Mouse (Mus musculus) neural tube, postnatal 0 days (tissue): Measurements from ENCODE around the gene Gm3238. TPM values are rescaled to one million over a fixed set of nuclear protein-coding genes. Genes with fewer than 3 reads are reported as not detected.

Source experiments
- polyA plus RNA-seq: library from polyadenylated mRNA; unstranded; fragments of >200 nt; fragmentation: Nextera tagmentation; extraction: Ambion mirVana; gene quantifications from 2 replicates; pipeline ENCODE4 v1.2.1, GENCODE M21; 2015

Gene Gm3238
- not detected in 2 replicates for polyA plus RNA-seq

DNA sequence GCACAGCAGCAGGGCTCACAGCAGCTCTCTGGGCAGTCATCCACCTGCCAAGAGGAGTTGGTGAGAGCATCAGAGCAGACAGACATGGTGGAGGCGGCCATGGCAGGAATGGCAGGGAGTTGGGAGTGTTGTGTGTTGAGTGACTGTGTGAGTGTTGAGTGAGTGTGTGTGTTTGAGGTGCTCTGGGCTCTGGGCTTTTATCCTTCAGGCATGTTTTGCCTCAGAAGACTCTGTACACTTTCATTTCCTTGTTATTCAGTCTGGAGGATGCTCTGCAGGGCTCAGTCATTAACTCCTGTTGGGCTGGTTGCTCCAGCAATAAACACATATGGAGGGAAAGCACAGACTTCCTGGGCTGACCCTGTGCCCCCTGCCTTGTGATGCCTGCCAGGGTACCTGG is at the start of gene Gm3238:
Gene Gm3238, minus strand, starts transcription at position 101 of the 400 bp plus-strand sequence.

GRCm38 (mm10) chr10:77814382-77814781 is 43.3 kb upstream of the Gm3238 start, which contains the start of gene Gm2696:
Gm2696 (plus strand) TSS chr10:77814682.

DNA sequence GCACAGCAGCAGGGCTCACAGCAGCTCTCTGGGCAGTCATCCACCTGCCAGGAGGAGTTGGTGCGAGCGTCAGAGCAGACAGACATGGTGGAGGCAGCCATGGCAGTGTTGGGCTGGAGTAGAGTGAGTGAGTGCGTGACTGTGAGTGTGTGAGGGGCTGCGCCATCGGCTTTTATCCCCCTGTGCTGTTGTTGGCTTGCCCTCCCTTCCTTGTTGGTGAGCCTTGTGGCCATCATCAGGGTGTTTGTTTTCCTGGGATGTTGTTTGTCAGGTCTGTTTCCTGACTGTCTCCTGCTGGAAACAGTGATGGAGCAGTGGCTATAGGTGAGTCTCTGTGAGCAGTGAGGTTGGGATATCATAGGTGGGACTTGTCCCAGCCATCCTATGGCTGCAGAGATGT is 40.6 kb upstream of the Gm3238 start, which contains the start of gene Gm9507:
Gene Gm9507, minus strand, starts transcription at position 101 of the 400 bp plus-strand sequence.

DNA sequence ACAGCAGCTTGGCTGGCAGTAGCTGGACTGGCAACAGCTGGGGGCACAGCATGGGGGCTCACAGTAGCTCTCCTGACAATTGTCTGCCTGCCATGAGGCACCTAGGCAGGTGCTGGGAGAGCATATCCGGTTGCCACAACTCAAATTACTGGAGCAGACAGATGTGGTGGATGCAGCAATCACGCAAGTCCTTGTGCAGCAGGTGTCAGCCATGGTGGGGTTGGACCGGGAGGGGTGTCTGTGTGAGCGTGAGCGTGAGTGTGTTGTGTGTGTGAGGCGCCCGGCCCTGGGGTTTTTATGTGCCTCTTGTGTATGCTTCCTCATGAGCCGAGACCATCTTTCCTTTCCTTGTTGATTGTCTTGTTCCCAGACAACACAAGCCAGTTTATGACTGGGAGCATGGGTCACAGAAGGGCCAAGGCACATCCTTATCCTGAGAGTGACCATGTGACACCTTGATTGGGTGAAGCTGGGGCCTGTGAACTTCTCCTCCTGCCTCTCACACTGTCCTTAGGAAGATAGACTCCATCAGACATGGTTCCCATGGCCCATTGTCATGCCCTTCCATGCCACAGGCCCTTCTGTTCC is 27.9 kb upstream of the Gm3238 start, which contains the start of gene Gm19668:
Gene Gm19668, minus strand, starts transcription at position 213 of the 588 bp plus-strand sequence.

GRCm38 (mm10) chr10:77794976-77795375 is 23.9 kb upstream of the Gm3238 start, which contains the start of gene Gm9639:
Gm9639 (minus strand) TSS chr10:77795076.

DNA sequence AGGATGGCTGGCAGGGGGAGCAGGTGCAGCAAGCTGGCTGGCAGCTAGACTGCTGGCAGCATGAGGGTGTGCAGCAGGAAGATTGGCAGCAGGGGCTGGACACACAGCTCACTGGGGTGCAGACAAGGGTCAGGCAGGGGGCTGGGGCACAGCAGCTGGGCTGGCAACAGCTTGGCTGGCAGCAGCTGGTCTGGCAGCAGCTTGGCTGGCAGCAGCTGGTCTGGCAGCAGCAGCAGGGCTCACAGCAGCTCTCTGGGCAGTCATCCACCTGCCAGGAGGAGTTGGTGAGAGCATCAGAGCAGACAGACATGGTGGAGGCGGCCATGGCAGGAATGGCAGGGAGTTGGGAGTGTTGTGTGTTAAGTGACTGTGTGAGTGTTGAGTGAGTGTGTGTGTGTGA is 16.8 kb upstream of the Gm3238 start, which contains the start of gene Gm7137:
Gene Gm7137, minus strand, starts transcription at position 325 of the 400 bp plus-strand sequence.

GRCm38 (mm10) chr10:77782442-77782841 is 11.3 kb upstream of the Gm3238 start, which contains the start of gene Gm3250:
Gm3250 (minus strand) TSS chr10:77782542.

DNA sequence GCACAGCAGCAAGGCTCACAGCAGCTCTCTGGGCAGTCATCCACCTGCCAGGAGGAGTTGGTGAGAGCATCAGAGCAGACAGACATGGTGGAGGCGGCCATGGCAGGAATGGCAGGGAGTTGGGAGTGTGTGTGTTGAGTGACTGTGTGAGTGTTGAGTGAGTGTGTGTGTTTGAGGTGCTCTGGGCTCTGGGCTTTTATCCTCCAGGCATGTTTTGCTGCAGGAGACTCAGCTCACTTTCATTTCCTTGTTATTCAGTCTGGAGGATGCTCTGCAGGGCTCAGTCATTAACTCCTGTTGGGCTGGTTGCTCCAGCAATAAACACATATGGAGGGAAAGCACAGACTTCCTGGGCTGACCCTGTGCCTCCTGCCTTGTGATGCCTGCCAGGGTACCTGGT is 5.7 kb upstream of the Gm3238 start, which contains the start of gene Gm7138:
Gene Gm7138, minus strand, starts transcription at position 101 of the 400 bp plus-strand sequence.

GRCm38 (mm10) chr10:77759582-77759981 is 11.5 kb downstream of the Gm3238 start, which contains the start of gene Gm3233:
Gm3233 (minus strand) TSS chr10:77759682.

DNA sequence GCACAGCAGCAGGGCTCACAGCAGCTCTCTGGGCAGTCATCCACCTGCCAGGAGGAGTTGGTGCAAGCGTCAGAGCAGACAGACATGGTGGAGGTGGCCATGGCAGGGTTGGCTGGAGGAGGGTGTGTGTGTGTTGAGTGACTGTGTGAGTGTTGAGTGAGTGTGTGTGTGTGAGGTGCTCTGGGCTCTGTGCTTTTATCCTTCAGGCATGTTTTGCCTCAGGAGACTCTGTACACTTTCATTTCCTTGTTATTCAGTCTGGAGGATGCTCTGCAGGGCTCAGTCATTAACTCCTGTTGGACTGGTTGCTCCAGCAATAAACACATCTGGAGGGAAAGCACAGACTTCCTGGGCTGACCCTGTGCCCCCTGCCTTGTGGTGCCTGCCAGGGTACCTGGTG is 19.9 kb downstream of the Gm3238 start, which contains the start of gene Gm9736:
Gene Gm9736, minus strand, starts transcription at position 101 of the 400 bp plus-strand sequence.

GRCm38 (mm10) chr10:77741924-77742688 is 29.0 kb downstream of the Gm3238 start, which contains the start of gene Gm18596:
Gm18596 (minus strand) TSS chr10:77742638.

DNA sequence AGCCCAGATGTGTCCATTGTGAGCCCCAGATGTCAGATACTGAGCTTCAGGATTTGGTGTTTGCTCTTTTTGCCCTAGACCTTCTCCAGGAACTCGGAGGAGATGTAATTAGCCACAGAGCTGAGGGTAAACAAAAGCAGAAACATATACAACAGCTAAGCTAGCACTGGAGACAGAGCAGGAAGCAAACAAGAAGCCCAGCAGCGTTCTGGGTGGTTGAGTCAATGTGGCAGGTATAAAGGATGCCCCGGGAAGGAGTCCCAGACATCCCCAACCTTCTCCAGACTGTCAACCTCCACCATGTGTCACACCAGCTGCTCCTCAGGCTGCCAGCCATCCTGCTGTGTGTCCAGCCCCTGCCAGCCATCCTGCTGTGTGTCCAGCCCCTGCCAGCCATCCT is 44.9 kb downstream of the Gm3238 start, which contains the start of gene Gm10100:
Gene Gm10100, plus strand, starts transcription at position 301 of the 400 bp plus-strand sequence.

Other genes starting within 250 kb of the Gm3238 start
- 1.5 and 1.6 TPM in 2 replicates for gene Itgb2, start 241.1 kb downstream of the Gm3238 start, polyA plus RNA-seq
- gene Pttg1ip, start 189.6 kb downstream of the Gm3238 start, polyA plus RNA-seq = 87.6 and 92.6 TPM in 2 replicates
- 276 and 292 TPM in 2 replicates for gene Sumo3, start 165.2 kb downstream of the Gm3238 start, polyA plus RNA-seq
- gene Gm49325, start 165.1 kb downstream of the Gm3238 start, polyA plus RNA-seq = 1.7 and 3.1 TPM in 2 replicates
- 53.8 and 60.5 TPM in 2 replicates for gene Ube2g2, start 149.1 kb downstream of the Gm3238 start, polyA plus RNA-seq
- 2.4 and 2.6 TPM in 2 replicates for gene Tspear, start 84.8 kb downstream of the Gm3238 start, polyA plus RNA-seq
- not detected in 2 replicates for gene Gm19402, start 80.6 kb downstream of the Gm3238 start, polyA plus RNA-seq
- not detected in 2 replicates for gene Gm9508, start 74.1 kb downstream of the Gm3238 start, polyA plus RNA-seq
- gene Gm10272, start 64.7 kb downstream of the Gm3238 start, polyA plus RNA-seq = not detected in 2 replicates
- gene Gm10024, start 59.9 kb downstream of the Gm3238 start, polyA plus RNA-seq = not detected in 2 replicates
- not detected in 2 replicates for gene Gm10142, start 55.5 kb downstream of the Gm3238 start, polyA plus RNA-seq
- not detected in 2 replicates for gene Krtap12-1, start 50.7 kb downstream of the Gm3238 start, polyA plus RNA-seq
- gene Gm10100, start 44.8 kb downstream of the Gm3238 start, polyA plus RNA-seq = not detected in 2 replicates
- gene Gm18596, start 28.7 kb downstream of the Gm3238 start, polyA plus RNA-seq = not detected in 2 replicates
- not detected in 2 replicates for gene Gm9736, start 20.0 kb downstream of the Gm3238 start, polyA plus RNA-seq
- gene Gm3233, start 11.6 kb downstream of the Gm3238 start, polyA plus RNA-seq = not detected in 2 replicates
- gene Gm7138, start 5.6 kb upstream of the Gm3238 start, polyA plus RNA-seq = not detected in 2 replicates
- not detected in 2 replicates for gene Gm3250, start 11.2 kb upstream of the Gm3238 start, polyA plus RNA-seq
- gene Gm7137, start 16.9 kb upstream of the Gm3238 start, polyA plus RNA-seq = not detected in 2 replicates
- not detected in 2 replicates for gene Gm9639, start 23.8 kb upstream of the Gm3238 start, polyA plus RNA-seq
- gene Gm19668, start 27.8 kb upstream of the Gm3238 start, polyA plus RNA-seq = not detected in 2 replicates
- gene Gm9507, start 40.5 kb upstream of the Gm3238 start, polyA plus RNA-seq = not detected in 2 replicates
- not detected in 2 replicates for gene Gm2696, start 43.4 kb upstream of the Gm3238 start, polyA plus RNA-seq
- not detected in 2 replicates for gene Krtap10-4, start 55.8 kb upstream of the Gm3238 start, polyA plus RNA-seq
- not detected in 2 replicates for gene Krtap10-10, start 64.6 kb upstream of the Gm3238 start, polyA plus RNA-seq
- not detected in 2 replicates for gene Gm36176, start 75.5 kb upstream of the Gm3238 start, polyA plus RNA-seq
- gene Gm10318, start 81.5 kb upstream of the Gm3238 start, polyA plus RNA-seq = not detected in 2 replicates
- gene Gm3285, start 90.7 kb upstream of the Gm3238 start, polyA plus RNA-seq = not detected in 2 replicates
- gene Lrrc3, start 131.2 kb upstream of the Gm3238 start, polyA plus RNA-seq = 22.2 and 26.6 TPM in 2 replicates
- gene Trpm2, start 199.2 kb upstream of the Gm3238 start, polyA plus RNA-seq = 8.9 and 10.4 TPM in 2 replicates
- 65.9 and 70.1 TPM in 2 replicates for gene 1810043G02Rik, start 207.2 kb upstream of the Gm3238 start, polyA plus RNA-seq
- gene Pfkl, start 238.8 kb upstream of the Gm3238 start, polyA plus RNA-seq = 82.9 and 88.0 TPM in 2 replicates